Mouse (Mus musculus): ENCODE data around the gene Pcf11. TPM values are rescaled to one million over a fixed set of nuclear protein-coding genes. Genes with fewer than 3 reads are reported as not detected.
A peak's percentile ranks its signal among the peaks of the same experiment; 100 is the strongest.

Gene Pcf11
- polyA plus RNA-seq, 1 experiment from 2014 or later = 9.3 TPM

- H3K36me3 ChIP-seq (replicated peaks) = peaks cover 8% of the 10 kb centered on the region
- H3K4me1 ChIP-seq (replicated peaks) = peaks cover 17% of the 10 kb centered on the region
- peak within 1 kb of the TSS; percentile 65 for H3K27ac ChIP-seq (replicated peaks)
- no peaks in the 10 kb centered on the region for H3K9me3 ChIP-seq (replicated peaks)
- H3K4me3 ChIP-seq (replicated peaks) = peak within 1 kb of the TSS; percentile 81
- H3K27me3 ChIP-seq = peaks cover 31% of the 10 kb centered on the region
- peak within 1 kb of the TSS; percentile 75 for H3K9ac ChIP-seq
- peak within 1 kb of the TSS; percentile 93 for H3K4me2 ChIP-seq
- under 1% methylated on average over 44 of the region's 44 CpGs for WGBS (ENCODE audit: insufficient replicate concordance)
- ATAC-seq (ENCODE audit: insufficient read depth) = peak; percentile 98
Measured at GRCm38 (mm10) chr7:92637021-92637625, 32.6 kb downstream of the Pcf11 start, which contains the start of gene Ankrd42. Ankrd42 (minus strand) TSS chr7:92637142.

DNA sequence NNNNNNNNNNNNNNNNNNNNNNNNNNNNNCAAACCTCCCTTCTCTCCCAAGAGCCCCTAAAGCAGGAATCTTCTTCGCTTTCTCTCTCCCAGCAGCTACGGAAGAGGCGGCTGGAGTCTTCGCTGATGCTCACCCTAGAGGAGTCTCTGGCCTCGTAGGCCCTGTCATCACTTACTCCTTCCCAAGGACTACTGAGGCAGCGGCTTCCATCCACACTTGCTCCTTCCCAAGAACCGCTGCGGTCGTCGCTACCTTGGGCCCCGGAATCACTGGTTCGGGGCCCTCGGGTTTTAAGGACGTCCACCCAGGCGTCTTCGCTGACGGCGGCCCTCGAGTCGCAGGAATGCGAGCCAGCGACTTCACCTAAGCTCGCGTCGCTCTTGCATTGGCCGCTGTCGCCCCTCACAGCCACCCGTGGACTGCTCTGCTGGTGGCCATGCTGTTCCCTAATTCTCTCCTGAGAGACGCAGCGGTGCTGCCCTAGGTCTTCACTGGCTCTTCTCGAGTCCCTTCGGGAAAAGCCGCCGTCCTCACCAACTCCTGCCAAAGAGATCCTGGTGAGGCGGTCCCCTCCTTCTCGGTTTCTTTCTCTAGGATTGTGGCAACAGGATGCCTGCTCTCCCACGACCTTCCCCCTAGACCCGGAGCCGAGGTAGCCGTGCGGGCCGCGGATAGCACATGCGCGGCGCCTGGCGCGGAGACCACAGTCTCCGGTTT is 33.3 kb downstream of the Pcf11 start:
- H3K9me3 ChIP-seq (replicated peaks) = no peaks in the 10 kb centered on the region
- WGBS (ENCODE audit: insufficient replicate concordance) = 3% methylated on average over 49 of the region's 49 CpGs
- peak overlapping the region; percentile 75 for H3K9ac ChIP-seq
- no peak overlapping the region for H3K27ac ChIP-seq (replicated peaks)
- H3K36me3 ChIP-seq (replicated peaks) = peaks cover 6% of the 10 kb centered on the region
- H3K27me3 ChIP-seq = peaks cover 31% of the 10 kb centered on the region
- peaks cover 17% of the 10 kb centered on the region for H3K4me1 ChIP-seq (replicated peaks)
- peak; percentile 51 for ATAC-seq (ENCODE audit: insufficient read depth)
- peak overlapping the region; percentile 93 for H3K4me2 ChIP-seq
- peak overlapping the region; percentile 81 for H3K4me3 ChIP-seq (replicated peaks)

- Histone ChIP-seq H3K9ac (no peak overlapping the region), H3K36me3 (replicated peaks) (no peaks in the 10 kb centered on the region), H3K27ac (replicated peaks) (no peak overlapping the region), H3K27me3 (peaks cover 17% of the 10 kb centered on the region), H3K4me3 (replicated peaks) (no peak overlapping the region), H3K4me1 (replicated peaks) (no peaks in the 10 kb centered on the region), H3K4me2 (no peak overlapping the region), H3K9me3 (replicated peaks) (no peaks in the 10 kb centered on the region)
- ATAC-seq (ENCODE audit: insufficient read depth) = no peak
- WGBS (ENCODE audit: insufficient replicate concordance) = 31% methylated on average over 2 of the region's 2 CpGs
Measured at GRCm38 (mm10) chr7:92630167-92630566, 39.6 kb downstream of the Pcf11 start.

DNA sequence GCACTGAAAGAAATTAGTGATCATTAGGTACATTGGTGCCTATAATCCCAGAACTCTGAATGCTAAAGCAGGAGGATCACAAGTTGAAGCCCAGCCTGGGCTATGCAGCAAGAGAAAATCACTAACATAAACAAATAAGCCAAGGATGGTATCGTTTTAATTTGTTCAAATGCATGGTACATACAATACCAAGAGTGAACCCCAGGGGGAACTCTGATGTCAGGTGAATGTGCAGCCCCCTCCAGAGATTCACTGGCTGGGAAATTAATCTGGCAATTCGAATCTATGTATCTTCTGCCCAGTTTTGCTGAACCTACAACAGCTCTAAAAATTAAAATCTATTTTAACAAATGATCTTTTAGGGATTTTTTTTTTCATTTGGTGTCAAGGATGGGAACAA is 45.2 kb downstream of the Pcf11 start:
- 18% methylated on average over 2 of the region's 2 CpGs for WGBS (ENCODE audit: insufficient replicate concordance)
- Histone ChIP-seq H3K27ac (replicated peaks) (no peak overlapping the region), H3K36me3 (replicated peaks) (no peaks in the 10 kb centered on the region), H3K9ac (no peak overlapping the region), H3K9me3 (replicated peaks) (no peaks in the 10 kb centered on the region), H3K4me3 (replicated peaks) (no peak overlapping the region), H3K4me2 (no peak overlapping the region), H3K4me1 (replicated peaks) (no peaks in the 10 kb centered on the region), H3K27me3 (no peaks in the 10 kb centered on the region)
- no peak for ATAC-seq (ENCODE audit: insufficient read depth)

DNA sequence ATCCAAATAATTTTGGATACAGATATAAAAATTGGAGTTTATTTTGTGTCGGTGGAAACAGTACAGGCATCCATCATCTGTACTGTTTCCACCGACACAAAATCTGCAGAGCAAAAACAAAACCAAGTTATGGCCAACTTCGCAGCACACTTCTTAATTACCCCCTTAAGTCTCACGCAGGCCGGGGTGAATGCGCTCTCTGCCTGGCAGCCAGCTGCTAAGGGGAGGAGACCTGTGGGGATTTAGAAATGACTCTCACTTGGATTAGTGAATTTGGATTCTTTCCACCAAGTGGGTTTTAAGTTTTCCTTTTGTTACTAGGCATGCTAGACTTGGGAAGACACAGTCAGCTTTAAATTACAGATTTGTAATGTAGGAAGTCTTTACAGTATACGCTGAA is 58.9 kb downstream of the Pcf11 start:
- Histone ChIP-seq H3K9me3 (replicated peaks) (no peaks in the 10 kb centered on the region), H3K4me1 (replicated peaks) (no peaks in the 10 kb centered on the region), H3K27me3 (no peaks in the 10 kb centered on the region), H3K36me3 (replicated peaks) (no peaks in the 10 kb centered on the region), H3K4me2 (no peak overlapping the region), H3K4me3 (replicated peaks) (no peak overlapping the region), H3K27ac (replicated peaks) (no peak overlapping the region), H3K9ac (no peak overlapping the region)
- ATAC-seq (ENCODE audit: insufficient read depth) = no peak
- WGBS (ENCODE audit: insufficient replicate concordance) = 72% methylated on average over 7 of the region's 7 CpGs

DNA sequence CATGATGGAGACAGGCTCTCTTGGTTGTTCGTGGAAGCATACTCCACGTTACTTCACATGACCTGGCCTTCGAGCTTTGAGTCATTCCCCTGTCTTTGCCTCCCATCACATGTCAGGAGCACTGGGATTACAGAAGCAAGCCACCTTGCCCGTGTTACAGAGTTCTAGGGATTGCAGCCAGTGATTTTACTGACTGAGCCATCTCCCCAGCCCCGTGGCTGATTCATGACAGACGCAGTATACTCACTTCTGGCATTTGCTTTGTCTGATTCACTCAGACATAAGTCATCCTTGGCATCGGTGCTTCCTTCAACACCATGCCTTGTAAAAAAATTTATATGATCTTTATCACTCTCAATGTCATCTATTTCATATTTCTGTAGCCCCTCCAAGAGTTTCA is 64.8 kb downstream of the Pcf11 start:
- Histone ChIP-seq H3K36me3 (replicated peaks) (no peaks in the 10 kb centered on the region), H3K9ac (no peak overlapping the region), H3K9me3 (replicated peaks) (no peaks in the 10 kb centered on the region), H3K4me2 (no peak overlapping the region), H3K4me3 (replicated peaks) (no peak overlapping the region), H3K27me3 (no peaks in the 10 kb centered on the region), H3K27ac (replicated peaks) (no peak overlapping the region), H3K4me1 (replicated peaks) (no peaks in the 10 kb centered on the region)
- ATAC-seq (ENCODE audit: insufficient read depth) = no peak
- WGBS (ENCODE audit: insufficient replicate concordance) = 66% methylated on average over 7 of the region's 7 CpGs

Other genes with a start within 250 kb of the Pcf11 start
- 10.8 and 13.3 TPM in 2 replicates for gene Ccdc90b, start 108.8 kb downstream of the Pcf11 start, polyA plus RNA-seq (2015; fragmentation: Nextera tagmentation; extraction: Ambion mirVana)
- gene Ankrd42, start 32.8 kb downstream of the Pcf11 start, polyA plus RNA-seq (2015; fragmentation: Nextera tagmentation; extraction: Ambion mirVana) = 0.31 and 0.43 TPM in 2 replicates
- gene Rab30, start 71.7 kb upstream of the Pcf11 start, polyA plus RNA-seq (2015; fragmentation: Nextera tagmentation; extraction: Ambion mirVana) = 5.0 and 5.2 TPM in 2 replicates
- gene Ddias, start 204.3 kb upstream of the Pcf11 start, polyA plus RNA-seq (2015; fragmentation: Nextera tagmentation; extraction: Ambion mirVana) = 9.2 and 9.5 TPM in 2 replicates
- 12.7 and 13.5 TPM in 2 replicates for gene Prcp, start 204.5 kb upstream of the Pcf11 start, polyA plus RNA-seq (2015; fragmentation: Nextera tagmentation; extraction: Ambion mirVana)